Mouse (Mus musculus): Measurements from ENCODE around the gene Itsn1. TPM values are rescaled to one million over a fixed set of nuclear protein-coding genes. Genes with fewer than 3 reads are reported as not detected.

The Itsn1 gene
- polyA plus RNA-seq, 1 experiment = 35.8 TPM

DNA sequence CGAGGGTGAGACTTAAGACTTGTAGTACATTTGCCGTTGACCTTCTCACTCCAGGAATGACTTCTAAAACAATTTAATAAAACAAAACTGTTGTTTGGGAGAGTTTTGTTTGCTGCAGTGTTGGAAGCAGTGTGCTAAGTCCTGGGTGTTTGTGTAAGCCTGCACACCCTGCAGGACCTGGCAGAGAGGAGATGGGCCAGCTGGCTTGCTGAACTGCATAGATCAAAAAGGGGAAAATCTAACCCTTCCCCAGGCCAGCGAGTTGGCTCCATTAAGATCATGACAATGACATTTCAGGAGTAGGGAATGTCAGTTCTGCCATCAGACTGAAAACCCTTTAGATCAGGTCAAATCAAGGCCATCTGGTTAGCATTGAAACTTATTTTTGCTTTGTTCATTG lies 130.1 kb downstream of the Itsn1 start:
- no peak for TF ChIP-seq GATA1 (IDR thresholded peaks at IDR 0.05; ENCODE audit: low read length)

DNA sequence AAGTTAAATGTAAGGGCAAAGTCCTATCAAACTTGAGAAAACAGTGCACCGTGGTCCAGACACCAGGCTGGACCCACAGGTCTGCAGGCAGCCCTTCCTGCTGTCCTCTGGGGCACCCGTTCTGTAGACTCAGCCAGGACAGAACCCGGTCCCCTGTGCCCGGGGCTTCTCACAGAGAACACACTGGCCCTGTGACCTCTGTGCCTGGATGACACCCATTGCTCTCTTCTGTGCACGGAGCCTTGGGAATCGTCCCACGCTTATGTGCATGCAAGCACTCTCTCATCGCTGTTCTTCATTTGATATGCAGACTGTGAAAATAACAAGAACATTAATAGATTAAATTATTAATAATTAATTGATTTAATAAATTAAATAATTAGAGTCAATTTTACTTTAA lies 130.9 kb downstream of the Itsn1 start:
- no peak for TF ChIP-seq GATA1 (IDR thresholded peaks at IDR 0.05; ENCODE audit: low read length)

DNA sequence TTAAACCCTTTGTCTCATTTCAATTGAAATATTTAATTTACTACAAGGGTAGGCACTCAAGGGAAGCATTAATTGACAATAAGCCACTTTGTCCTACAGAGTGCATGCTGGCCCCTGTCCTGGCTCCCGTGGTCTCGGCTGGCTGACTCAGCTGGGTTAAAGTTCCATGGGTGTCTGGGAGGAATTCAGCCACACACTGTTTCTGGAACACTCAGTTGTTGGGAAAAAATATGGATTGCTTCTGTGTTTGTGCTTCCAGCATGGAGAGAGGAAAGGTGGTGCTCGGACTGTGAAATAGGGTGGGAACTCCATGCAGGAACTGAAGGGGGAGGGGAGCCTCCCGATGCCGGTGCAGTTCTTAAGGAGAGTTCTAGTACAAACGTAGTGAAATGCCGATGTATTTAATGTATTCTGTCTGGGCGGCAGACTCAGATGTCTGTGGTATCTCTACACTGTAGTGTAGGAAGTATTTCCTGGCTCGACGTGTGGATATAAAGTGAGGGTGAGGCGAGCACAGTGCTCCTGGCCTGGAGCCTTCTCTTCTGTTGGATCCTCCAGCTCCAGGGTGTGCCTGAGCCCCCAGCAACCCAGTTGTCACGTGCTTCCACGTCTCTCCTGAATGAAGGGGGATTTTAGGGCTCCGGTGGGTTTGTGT lies 131.5 kb downstream of the Itsn1 start:
- no peak for TF ChIP-seq GATA1 (IDR thresholded peaks at IDR 0.05; ENCODE audit: low read length)

DNA sequence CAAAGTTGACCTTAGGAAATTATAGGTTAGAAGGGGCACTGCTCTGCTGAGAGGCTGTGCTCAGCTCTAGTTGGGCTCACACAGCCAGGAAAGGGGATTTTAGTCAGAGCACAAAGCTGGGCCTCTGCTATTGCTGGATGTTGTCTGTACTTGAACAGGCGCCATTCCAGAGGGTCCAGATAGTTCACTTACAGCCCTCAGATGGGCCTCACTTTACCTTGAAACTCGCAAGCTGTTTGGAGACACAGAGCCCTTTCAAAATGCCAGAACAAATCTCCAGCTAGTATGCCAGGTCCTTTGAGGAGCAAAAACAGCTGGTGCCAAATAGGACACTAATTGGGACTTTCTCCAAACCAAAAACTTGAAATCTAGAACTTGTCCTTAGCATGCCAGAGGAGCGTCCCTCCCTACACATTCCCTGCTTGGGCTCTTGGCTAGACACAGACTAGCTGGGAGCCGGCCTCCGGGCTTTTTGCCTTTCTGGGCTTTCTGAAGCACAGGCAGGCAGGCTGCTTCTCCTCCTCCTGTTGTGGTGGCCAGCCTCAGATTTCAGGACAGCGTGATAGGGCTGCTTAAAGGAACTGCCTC lies 132.8 kb downstream of the Itsn1 start:
- no peak for TF ChIP-seq GATA1 (IDR thresholded peaks at IDR 0.05; ENCODE audit: low read length)

DNA sequence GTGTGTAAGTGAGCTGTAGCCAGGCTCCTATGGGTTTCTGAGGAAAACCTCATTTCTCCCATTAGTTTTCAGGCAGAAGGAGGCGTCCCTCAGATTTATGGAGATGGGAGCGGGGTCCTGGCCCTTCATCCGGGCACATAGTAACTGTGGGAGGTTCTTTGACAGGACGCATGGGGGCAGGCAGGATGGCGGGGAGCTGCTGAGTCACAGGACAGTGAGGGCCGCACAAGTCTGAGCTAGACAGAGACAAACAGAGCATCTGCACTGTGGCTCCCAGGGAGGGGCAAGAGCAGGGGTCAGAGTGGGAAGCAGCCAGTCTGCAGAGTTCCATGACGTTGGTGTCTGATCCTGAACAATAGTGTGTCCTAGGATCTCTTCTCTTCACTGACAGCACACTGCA lies 133.8 kb downstream of the Itsn1 start:
- no peak for TF ChIP-seq GATA1 (IDR thresholded peaks at IDR 0.05; ENCODE audit: low read length)

DNA sequence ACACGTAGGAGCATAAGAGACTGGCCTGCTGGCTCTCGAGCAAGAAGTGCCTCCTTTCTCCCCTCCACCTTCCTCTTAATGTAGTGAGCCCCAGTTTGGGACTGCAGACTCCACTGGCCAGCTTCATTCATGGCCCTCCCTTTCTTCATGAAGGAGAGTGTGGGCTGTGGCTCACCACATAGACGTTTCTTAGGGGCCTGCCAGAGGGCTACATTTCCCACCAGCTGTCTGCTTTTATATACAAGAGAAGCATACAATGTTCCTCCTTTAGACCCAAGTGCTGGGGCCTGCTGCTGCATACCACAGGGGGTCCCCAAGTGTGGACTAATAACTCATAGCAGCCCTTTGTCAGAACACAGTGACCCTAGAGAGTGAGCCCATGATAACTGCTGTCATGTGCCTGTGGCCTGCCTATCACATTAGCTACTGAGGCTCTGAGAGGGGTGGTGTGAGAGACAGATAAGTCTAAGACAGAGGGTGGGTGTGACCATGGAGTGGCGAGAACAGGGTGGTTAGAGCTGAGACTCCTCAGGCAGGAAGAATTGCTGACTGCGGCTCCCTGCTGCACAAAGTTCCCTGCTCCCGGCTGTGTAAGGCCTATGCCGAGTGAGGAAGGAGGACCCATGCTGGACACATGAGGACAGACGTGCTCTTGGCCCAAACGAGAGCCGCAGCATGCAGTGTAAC lies 135.7 kb downstream of the Itsn1 start:
- peak; percentile 87 for TF ChIP-seq GATA1 (IDR thresholded peaks at IDR 0.05; ENCODE audit: low read length)

DNA sequence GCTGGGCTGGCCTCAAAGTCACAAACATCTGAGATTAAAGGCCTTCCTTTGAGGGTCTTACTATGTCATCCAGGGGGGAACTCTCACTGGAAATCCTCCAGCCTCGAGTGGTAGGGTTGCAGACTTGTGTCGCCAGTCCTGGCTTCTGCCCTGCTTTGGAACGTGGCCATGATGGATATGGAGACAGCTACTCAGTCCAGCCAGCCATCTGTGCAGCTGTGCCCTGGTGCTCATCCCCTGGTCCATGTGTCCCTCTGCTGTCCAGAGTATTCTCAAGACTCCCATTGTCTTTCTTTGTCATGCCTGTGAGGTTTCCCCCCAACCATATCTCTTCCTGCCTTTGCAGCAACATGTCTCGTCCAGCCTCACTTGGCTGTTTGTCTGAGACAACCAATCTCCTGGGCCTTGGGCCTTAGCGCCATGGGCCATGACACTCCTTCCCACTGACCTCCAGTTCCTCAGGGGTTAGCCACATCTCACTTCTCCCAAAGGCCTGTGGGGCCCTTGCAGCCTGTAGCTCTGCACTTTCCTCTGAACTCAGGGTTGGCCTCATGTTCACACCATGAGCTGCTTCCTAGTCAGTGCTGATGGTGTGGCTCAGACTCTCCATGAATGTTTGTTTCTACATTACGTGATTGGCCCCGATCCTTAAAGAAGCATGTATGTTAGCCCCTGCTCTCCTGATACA lies 136.6 kb downstream of the Itsn1 start:
- no peak for TF ChIP-seq GATA1 (IDR thresholded peaks at IDR 0.05; ENCODE audit: low read length)

DNA sequence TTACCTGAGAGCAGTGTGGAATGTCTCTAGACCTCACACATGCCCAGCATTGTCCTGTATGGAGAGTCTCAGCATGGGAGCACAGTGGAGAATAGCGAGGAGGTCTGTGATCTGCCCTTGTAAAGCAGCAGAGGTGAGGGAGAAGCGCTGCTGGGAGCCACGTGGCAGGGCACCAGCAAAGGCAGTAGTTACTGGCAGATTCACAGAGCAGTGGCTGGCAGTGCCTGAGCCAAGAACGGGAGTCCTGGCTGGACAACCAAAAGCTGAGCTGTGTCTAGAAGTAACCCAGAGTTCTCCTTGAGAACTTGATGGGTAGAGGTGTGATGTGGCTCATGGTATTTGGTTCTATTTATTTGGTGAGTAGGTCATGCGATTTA lies 137.2 kb downstream of the Itsn1 start:
- TF ChIP-seq GATA1 (IDR thresholded peaks at IDR 0.05; ENCODE audit: low read length) = no peak

DNA sequence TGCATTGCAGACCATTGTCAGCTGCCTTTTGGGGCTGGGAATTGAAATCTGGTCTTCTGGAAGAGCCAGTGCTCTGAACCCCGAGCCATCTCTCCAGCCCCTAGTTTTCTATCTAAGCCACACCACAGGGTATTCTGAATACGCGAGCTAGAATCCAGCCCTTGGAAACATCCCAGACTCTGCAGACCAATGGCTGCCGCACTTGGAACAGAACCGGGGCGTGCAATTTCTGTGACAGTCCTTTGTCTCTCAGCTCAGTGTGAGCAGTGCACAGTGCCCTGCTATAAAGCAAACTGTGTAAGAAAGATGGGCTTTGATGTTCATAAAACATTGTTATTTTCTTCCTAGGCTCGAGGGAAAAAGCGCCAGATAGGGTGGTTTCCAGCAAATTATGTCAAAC lies 138.6 kb downstream of the Itsn1 start:
- no peak for TF ChIP-seq GATA1 (IDR thresholded peaks at IDR 0.05; ENCODE audit: low read length)

DNA sequence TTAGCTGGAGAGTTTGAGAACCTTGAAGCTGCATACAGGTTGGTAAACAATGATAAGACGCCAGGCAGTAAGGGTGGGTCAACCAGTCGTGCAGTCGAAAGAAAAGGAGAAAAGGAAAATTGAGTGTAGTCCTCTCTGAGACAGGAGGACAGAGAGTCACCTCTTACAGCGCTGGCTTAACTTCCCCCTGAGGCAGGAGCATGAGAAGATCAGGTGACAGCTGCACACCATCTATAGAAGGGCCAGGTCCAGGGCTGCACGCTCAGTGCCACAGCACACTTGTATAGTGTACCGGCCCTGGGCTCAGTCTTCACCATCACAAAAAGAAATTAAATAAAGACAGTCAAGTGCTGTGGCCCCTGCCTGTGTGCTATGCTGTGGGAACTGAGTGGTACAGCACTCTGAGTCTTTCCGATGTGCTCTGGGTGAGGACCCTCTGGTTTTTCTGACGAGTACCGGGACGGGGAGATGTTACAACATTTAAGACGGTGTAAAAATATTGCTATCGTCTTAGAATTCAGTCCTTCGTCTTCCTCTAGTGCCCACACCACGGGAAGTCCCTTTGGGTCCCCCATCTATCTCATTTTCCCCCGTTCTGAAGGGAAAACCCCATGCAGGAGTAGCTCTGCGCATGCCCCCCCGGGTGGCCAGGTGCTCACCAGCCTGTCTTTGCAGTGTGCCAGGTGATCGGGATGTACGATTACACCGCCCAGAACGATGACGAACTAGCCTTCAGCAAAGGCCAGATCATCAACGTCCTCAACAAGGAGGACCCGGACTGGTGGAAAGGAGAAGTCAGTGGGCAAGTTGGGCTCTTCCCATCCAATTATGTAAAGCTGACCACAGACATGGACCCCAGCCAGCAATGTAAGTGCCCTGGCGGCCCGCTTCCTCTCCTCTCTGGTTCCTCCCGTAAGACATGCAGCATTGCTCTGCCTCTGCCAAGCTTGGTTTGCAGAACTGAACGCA lies 140.1 kb downstream of the Itsn1 start:
- TF ChIP-seq GATA1 (IDR thresholded peaks at IDR 0.05; ENCODE audit: low read length) = no peak

DNA sequence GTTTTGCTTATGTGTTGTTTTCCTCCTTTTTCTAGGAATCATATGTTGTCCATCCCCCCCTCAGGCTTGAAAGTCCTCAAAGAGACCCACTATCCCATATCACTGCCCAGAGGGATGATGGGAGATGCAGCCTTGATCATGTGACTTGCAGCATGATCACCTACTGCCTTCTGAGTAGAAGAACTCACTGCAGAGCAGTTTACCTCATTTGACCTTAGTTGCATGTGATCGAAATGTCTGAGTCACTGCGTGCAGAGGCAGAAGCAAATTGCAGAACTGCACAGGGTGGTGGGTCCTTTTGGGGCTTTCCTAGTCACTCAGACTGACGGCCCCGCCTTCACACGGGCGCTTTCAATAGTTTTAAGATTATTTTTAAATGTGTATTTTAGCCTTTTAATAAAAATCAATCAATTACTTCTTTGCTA lies 141.1 kb downstream of the Itsn1 start:
- TF ChIP-seq GATA1 (IDR thresholded peaks at IDR 0.05; ENCODE audit: low read length) = no peak

DNA sequence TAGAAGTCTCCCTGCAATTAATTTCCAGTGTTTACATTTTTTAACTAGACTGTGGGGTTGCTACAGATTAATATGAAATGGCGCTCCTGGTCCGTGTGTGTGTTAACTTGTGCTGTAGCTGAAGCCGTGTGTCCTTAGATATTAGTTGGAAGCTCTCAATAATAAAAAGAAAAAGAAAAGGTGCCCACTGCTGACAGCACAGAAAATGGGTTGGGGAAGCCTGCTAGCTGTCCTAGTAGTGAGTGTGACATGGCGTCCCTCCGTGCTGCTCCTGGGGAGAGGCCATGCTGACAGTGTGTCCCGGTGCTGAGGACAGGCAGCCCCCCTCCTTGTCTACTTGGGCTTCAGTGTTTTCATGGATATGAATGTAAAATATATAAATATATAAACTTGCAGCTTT lies 142.1 kb downstream of the Itsn1 start:
- no peak for TF ChIP-seq GATA1 (IDR thresholded peaks at IDR 0.05; ENCODE audit: low read length)

DNA sequence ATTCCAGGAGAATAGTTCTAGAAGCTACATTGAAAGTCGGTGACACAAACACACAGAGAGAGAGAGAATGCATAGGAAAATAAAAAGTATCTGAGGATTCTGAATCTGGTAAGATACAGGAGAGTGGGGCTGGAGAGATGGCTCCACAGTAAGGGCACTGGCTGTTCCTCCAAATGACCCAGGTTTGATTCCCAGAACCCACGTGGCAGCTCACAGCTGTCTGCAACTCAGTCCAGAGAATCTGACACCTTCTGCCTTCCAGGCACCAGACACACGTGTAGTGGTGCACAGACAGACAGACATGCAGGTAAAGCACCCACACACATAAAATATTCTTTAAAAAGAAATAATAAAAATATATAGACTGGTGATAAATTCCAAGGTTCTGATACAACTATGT lies 144.6 kb downstream of the Itsn1 start:
- no peak for TF ChIP-seq GATA1 (IDR thresholded peaks at IDR 0.05; ENCODE audit: low read length)

DNA sequence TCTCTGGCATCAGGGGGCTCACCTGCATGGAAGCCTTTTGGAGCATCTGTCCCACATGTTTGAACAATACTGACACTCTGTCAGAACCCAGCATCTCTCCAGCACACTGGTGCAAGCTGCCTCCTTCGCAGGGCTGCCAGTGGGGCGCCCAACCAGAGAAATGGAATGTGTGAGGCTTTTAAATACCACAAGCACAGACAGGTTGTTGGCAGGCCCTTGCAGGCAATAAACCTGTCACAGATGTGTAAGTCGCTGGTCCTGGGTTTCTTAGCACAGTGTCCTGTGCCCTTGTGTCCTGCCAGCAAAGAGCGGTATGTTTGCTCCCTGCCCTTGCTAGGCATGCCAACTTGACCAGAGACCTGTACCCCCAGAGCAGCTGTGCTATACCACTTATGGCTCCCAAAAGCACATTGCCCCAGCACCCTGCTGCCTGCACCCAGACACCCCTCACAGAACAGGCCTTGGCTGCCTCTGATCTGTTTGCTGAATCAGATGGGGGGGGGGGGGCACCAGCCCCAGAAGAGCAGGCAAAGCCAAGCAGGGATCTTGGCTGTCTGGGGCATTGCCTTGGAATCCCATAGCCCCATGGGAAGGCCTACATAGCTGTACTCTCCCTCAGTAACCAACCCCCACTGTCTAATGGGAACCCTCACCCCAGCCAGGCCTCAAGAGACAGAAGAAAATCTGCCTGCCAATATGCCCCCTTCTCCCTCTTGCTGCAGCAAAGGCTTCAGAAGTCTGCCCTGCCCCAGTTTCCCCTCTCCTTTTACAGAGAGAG lies 146.7 kb downstream of the Itsn1 start:
- TF ChIP-seq GATA1 (IDR thresholded peaks at IDR 0.05; ENCODE audit: low read length) = no peak
